Mouse (Mus musculus): ENCODE results near the gene Pde6g. TPM values are rescaled to one million over a fixed set of nuclear protein-coding genes. Genes with fewer than 3 reads are reported as not detected.

Pde6g gene
- total RNA-seq, 1 experiment, result not detected

DNA sequence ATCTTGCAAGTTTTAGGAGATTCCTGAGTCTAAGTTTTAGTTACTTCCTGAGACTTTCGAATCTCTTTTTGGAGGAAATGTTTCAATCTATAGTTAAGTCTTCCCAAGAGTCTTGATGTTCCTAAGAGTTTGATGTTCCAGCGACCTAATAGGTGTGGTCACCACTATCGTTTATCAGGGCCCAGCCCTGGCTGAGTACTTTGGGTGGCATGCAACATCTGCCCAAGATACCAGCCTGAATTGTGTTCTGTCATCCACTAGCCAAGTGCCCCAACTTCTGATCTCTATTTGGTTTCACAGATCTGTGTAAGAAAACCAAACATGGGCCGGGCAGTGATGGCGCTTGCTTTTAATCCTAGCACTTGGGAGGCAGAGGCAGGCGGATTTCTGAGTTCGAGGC is 2.1 kb upstream of the Pde6g start:
- Histone ChIP-seq H3K27ac (ENCODE audit: insufficient read depth, low read depth, low read length, poor library complexity, severe bottlenecking) (no peak overlapping the region), H3K4me1 (ENCODE audit: control insufficient read depth in 2 of 2, insufficient read depth in 2 of 2, low read length in 2 of 2, poor library complexity in 1 of 2) (no peaks in the 10 kb centered on the region; a peak in 1 of 4 replicates), H3K36me3 (ENCODE audit: control insufficient read depth, insufficient read depth, low read length, poor library complexity, severe bottlenecking) (peaks cover 8% of the 10 kb centered on the region; the same call in 1 of the 2 replicates), H3K9me3 (ENCODE audit: control insufficient read depth, insufficient read depth, low read depth, low read length) (no peaks in the 10 kb centered on the region), H3K4me3 (ENCODE audit: insufficient read depth in 1 of 2, low read depth in 1 of 2, low read length in 2 of 2, poor library complexity in 1 of 2, severe bottlenecking in 1 of 2) (no peak overlapping the region), H3K9ac (ENCODE audit: insufficient read depth, low read depth, low read length, poor library complexity, severe bottlenecking) (no peak overlapping the region)
- DNase-seq (ENCODE audit: low read depth, low spot score), result no peak
- in situ Hi-C loops (cut with MboI; ENCODE audit: low sequenced_read_pairs in 2 of 2, unreplicated experiment in 2 of 2), result no loop called here
- TF ChIP-seq MAFK (IDR thresholded peaks at IDR 0.05; ENCODE audit: insufficient read depth, low read depth, low read length) (no peak), ZC3H11A (IDR thresholded peaks at IDR 0.05; ENCODE audit: borderline replicate concordance, low read depth, low read length) (no peak), HCFC1 (IDR thresholded peaks at IDR 0.05; ENCODE audit: borderline replicate concordance, insufficient read depth, low read length) (no peak)

DNA sequence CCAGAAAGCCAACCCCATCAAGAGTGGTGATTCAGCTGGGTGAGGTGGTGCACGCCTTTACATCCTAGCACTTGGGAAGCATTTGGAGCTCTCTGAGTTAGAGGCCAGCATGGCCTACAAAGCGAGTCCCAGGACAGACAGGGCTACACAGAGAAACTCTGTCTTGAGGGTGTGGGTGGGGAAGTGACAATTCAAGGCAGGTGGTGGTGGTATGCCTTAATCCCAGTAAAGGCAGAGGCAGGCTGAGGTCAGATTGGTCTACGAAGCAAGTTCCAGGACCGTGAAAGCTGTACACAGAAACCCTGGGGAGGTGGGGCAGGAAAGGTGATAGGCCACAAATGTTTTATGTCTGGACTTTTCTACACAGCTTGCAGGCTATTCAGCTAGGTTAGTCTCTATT is 1.7 kb upstream of the Pde6g start:
- H3K9me3 ChIP-seq (ENCODE audit: control insufficient read depth, insufficient read depth, low read depth, low read length), result no peaks in the 10 kb centered on the region

DNA sequence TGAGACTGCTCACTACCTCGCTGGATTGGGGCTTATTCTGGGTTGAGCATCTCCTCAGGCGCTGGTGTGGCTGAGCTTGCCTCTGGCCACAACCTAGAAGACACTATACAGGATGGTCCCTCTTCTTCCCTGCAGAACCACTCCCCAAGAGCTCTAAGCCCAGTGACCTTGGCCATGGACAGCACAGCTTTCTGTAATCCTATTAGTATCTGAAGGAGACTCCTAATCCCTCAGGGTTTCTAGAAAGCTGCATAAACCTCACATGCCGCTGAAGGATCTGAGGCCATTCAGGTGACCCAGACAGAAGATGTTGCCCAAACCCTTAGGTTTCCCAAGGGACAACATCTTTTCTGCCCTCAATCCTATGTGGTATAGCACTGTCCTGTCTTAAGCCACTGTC is 1.1 kb downstream of the Pde6g start:
- H3K9ac ChIP-seq (ENCODE audit: insufficient read depth, low read depth, low read length, poor library complexity, severe bottlenecking), result no peak overlapping the region
- no peak for DNase-seq (ENCODE audit: low read depth, low spot score)
- no peak overlapping the region for H3K4me3 ChIP-seq (ENCODE audit: insufficient read depth in 1 of 2, low read depth in 1 of 2, low read length in 2 of 2, poor library complexity in 1 of 2, severe bottlenecking in 1 of 2)
- peaks cover 0 to 3% of the 10 kb centered on the region in 2 experiments; a peak in 1 of 4 replicates for H3K4me1 ChIP-seq (ENCODE audit: control insufficient read depth in 2 of 2, insufficient read depth in 2 of 2, low read length in 2 of 2, poor library complexity in 1 of 2)
- TF ChIP-seq ZC3H11A (IDR thresholded peaks at IDR 0.05; ENCODE audit: borderline replicate concordance, low read depth, low read length) (no peak), CHD2 (IDR thresholded peaks at IDR 0.05; ENCODE audit: low read depth, low read length) (no peak), MAFK (IDR thresholded peaks at IDR 0.05; ENCODE audit: insufficient read depth, low read depth, low read length) (no peak), ZNF384 (IDR thresholded peaks at IDR 0.05; ENCODE audit: low read depth, low read length) (no peak), HCFC1 (IDR thresholded peaks at IDR 0.05; ENCODE audit: borderline replicate concordance, insufficient read depth, low read length) (no peak)
- H3K36me3 ChIP-seq (ENCODE audit: control insufficient read depth, insufficient read depth, low read length, poor library complexity, severe bottlenecking), result peaks cover 2% of the 10 kb centered on the region; the same call in 1 of the 2 replicates
- no peaks in the 10 kb centered on the region for H3K9me3 ChIP-seq (ENCODE audit: control insufficient read depth, insufficient read depth, low read depth, low read length)
- in situ Hi-C loops (cut with MboI; ENCODE audit: low sequenced_read_pairs in 2 of 2, unreplicated experiment in 2 of 2), result no loop called here
- H3K27ac ChIP-seq (ENCODE audit: insufficient read depth, low read depth, low read length, poor library complexity, severe bottlenecking), result no peak overlapping the region

More for the DNA sequence above, 1.7 kb upstream of the Pde6g start:
- TF ChIP-seq MAFK (IDR thresholded peaks at IDR 0.05; ENCODE audit: insufficient read depth, low read depth, low read length) (no peak), ZC3H11A (IDR thresholded peaks at IDR 0.05; ENCODE audit: borderline replicate concordance, low read depth, low read length) (no peak), CHD2 (IDR thresholded peaks at IDR 0.05; ENCODE audit: low read depth, low read length) (no peak), ZNF384 (IDR thresholded peaks at IDR 0.05; ENCODE audit: low read depth, low read length) (no peak), HCFC1 (IDR thresholded peaks at IDR 0.05; ENCODE audit: borderline replicate concordance, insufficient read depth, low read length) (no peak)
- Histone ChIP-seq H3K9ac (ENCODE audit: insufficient read depth, low read depth, low read length, poor library complexity, severe bottlenecking) (no peak overlapping the region), H3K4me3 (ENCODE audit: insufficient read depth in 1 of 2, low read depth in 1 of 2, low read length in 2 of 2, poor library complexity in 1 of 2, severe bottlenecking in 1 of 2) (no peak overlapping the region), H3K36me3 (ENCODE audit: control insufficient read depth, insufficient read depth, low read length, poor library complexity, severe bottlenecking) (peaks cover 6% of the 10 kb centered on the region; the same call in 1 of the 2 replicates), H3K4me1 (ENCODE audit: control insufficient read depth in 2 of 2, insufficient read depth in 2 of 2, low read length in 2 of 2, poor library complexity in 1 of 2) (no peaks in the 10 kb centered on the region; a peak in 1 of 4 replicates), H3K27ac (ENCODE audit: insufficient read depth, low read depth, low read length, poor library complexity, severe bottlenecking) (no peak overlapping the region)
- in situ Hi-C loops (cut with MboI; ENCODE audit: low sequenced_read_pairs in 2 of 2, unreplicated experiment in 2 of 2), result no loop called here
- DNase-seq (ENCODE audit: low read depth, low spot score), result no peak

DNA sequence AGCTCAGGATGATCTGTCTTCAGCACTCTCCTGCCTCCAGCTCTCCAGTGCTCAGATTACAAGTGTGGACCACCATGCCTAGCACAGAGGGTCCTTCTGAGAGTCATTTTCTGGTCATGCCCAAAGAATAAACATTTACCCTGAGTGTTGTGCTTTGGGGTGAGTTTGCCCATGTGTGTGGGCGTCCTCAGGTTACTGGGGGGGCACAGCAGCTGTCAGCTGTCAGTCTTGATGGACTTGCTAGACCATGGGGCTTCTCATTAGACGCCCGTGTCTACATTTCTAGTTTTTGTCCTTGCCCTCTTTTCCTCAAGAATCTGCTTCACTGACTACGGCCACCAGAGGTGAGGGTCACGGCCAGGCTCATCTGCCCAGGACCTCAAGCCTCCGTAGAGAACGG is 6.1 kb downstream of the Pde6g start:
- no peak for DNase-seq (ENCODE audit: low read depth, low spot score)
- H3K36me3 ChIP-seq (ENCODE audit: control insufficient read depth, insufficient read depth, low read length, poor library complexity, severe bottlenecking), result no peaks in the 10 kb centered on the region
- no peaks in the 10 kb centered on the region for H3K9me3 ChIP-seq (ENCODE audit: control insufficient read depth, insufficient read depth, low read depth, low read length)
- in situ Hi-C loops (cut with MboI; ENCODE audit: low sequenced_read_pairs in 2 of 2, unreplicated experiment in 2 of 2), result no loop called here
- peaks cover 0 to 3% of the 10 kb centered on the region in 2 experiments; a peak in 1 of 4 replicates for H3K4me1 ChIP-seq (ENCODE audit: control insufficient read depth in 2 of 2, insufficient read depth in 2 of 2, low read length in 2 of 2, poor library complexity in 1 of 2)
- H3K9ac ChIP-seq (ENCODE audit: insufficient read depth, low read depth, low read length, poor library complexity, severe bottlenecking), result no peak overlapping the region
- TF ChIP-seq HCFC1 (IDR thresholded peaks at IDR 0.05; ENCODE audit: borderline replicate concordance, insufficient read depth, low read length) (no peak), ZC3H11A (IDR thresholded peaks at IDR 0.05; ENCODE audit: borderline replicate concordance, low read depth, low read length) (no peak), ZNF384 (IDR thresholded peaks at IDR 0.05; ENCODE audit: low read depth, low read length) (no peak)
- H3K4me3 ChIP-seq (ENCODE audit: insufficient read depth in 1 of 2, low read depth in 1 of 2, low read length in 2 of 2, poor library complexity in 1 of 2, severe bottlenecking in 1 of 2), result no peak overlapping the region
- no peak overlapping the region for H3K27ac ChIP-seq (ENCODE audit: insufficient read depth, low read depth, low read length, poor library complexity, severe bottlenecking)

DNA sequence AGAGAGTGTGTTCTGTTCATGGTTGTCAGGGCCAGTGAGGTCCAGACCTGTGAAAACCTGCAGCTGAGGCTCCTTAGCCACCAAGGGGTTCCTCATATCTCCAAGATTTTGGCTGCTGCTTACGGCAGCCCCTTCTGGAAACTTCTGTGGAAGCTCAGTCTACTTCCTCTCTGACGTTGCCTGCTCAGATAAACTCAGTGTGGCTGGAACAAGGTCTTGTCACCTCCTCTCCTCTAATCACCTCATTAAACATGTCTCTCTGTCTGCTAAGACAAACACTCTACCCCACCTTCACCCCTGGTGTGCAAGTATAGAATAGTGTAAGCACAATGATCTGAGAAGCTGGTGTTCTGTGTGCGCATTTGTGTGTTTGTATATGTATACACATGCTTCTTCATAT is 7.8 kb downstream of the Pde6g start:
- peaks cover 0 to 3% of the 10 kb centered on the region in 2 experiments; a peak in 1 of 4 replicates for H3K4me1 ChIP-seq (ENCODE audit: control insufficient read depth in 2 of 2, insufficient read depth in 2 of 2, low read length in 2 of 2, poor library complexity in 1 of 2)
- no peak overlapping the region for H3K27ac ChIP-seq (ENCODE audit: insufficient read depth, low read depth, low read length, poor library complexity, severe bottlenecking)
- no peak overlapping the region for H3K9ac ChIP-seq (ENCODE audit: insufficient read depth, low read depth, low read length, poor library complexity, severe bottlenecking)
- no peak for DNase-seq (ENCODE audit: low read depth, low spot score)
- H3K9me3 ChIP-seq (ENCODE audit: control insufficient read depth, insufficient read depth, low read depth, low read length), result no peaks in the 10 kb centered on the region
- in situ Hi-C loops (cut with MboI; ENCODE audit: low sequenced_read_pairs in 2 of 2, unreplicated experiment in 2 of 2), result no loop called here
- H3K36me3 ChIP-seq (ENCODE audit: control insufficient read depth, insufficient read depth, low read length, poor library complexity, severe bottlenecking), result no peaks in the 10 kb centered on the region
- no peak overlapping the region for H3K4me3 ChIP-seq (ENCODE audit: insufficient read depth in 1 of 2, low read depth in 1 of 2, low read length in 2 of 2, poor library complexity in 1 of 2, severe bottlenecking in 1 of 2)
- TF ChIP-seq CHD2 (IDR thresholded peaks at IDR 0.05; ENCODE audit: low read depth, low read length) (no peak), MAFK (IDR thresholded peaks at IDR 0.05; ENCODE audit: insufficient read depth, low read depth, low read length) (no peak), HCFC1 (IDR thresholded peaks at IDR 0.05; ENCODE audit: borderline replicate concordance, insufficient read depth, low read length) (no peak), ZC3H11A (IDR thresholded peaks at IDR 0.05; ENCODE audit: borderline replicate concordance, low read depth, low read length) (no peak), ZNF384 (IDR thresholded peaks at IDR 0.05; ENCODE audit: low read depth, low read length) (no peak)
